Mouse (Mus musculus): ENCODE data around the gene Wipf2.

DNA sequence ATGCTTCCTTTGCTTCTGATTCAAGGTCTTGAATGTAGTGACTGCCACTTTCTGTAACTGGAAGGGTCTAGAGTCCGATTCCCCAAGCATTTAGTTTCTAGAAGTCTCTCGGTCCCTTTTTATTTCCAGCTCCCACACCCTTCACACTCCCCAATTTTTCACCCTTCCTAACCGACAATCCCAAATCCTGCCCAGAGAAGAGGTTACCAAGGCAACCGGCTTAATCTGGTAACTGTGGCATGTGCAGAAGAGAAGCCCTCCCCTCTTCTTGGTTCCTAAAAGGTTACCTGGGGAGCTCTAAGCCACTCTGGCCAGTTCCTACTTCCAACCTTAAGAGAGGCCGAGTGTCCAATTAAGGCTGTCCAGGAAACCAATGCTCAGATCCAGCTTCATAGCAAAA lies 28.1 kb upstream of the Wipf2 start:
- no peak for TF ChIP-seq POLR2A (IDR thresholded peaks at IDR 0.05; ENCODE audit: extremely low read depth, insufficient read depth, low read length)
- TF ChIP-seq CTCF (IDR thresholded peaks at IDR 0.05; ENCODE audit: extremely low read depth, insufficient read depth, low read length) = no peak
